Mouse (Mus musculus): ENCODE measurements around the gene 4933424G06Rik. TPM values are rescaled to one million over a fixed set of nuclear protein-coding genes. Genes with fewer than 3 reads are reported as not detected.
"Not testable (repeated sequence)": the region's sequence is repeated elsewhere in the genome, so short reads cannot be mapped to it uniquely, and the experiment has no call there.

4933424G06Rik gene
- 0.26 TPM in 1 of 2 replicates, not detected in the other for polyA plus RNA-seq (2015; fragmentation: Nextera tagmentation; extraction: Ambion mirVana)

DNA sequence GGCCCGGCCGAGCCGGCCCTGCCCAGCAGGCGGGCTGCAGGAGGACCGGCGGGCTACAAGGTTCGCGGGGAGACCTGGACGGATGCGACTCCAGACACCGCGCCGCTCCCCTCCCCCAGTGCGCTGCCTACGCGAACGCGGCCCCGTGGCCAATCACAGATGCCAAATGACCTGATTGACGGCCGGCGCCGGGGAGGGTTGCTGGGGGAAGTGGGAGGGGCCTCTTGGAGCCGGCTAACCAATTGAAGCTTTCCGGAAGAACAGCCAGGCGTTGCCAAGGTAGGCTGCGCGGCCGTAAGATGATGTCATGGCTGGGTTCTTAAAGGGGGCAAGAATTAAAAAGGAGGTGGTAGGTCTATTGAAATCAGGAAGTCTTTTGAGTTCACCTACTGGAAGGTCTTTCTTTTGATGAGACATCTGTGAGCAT, at the start of gene 4933424G06Rik:
TSS of gene 4933424G06Rik (plus strand) at position 296 of the 427 bp plus-strand sequence.
- under 1% methylated on average over 29 of the region's 29 CpGs for whole genome bisulfite sequencing
- ATAC-seq (ENCODE audit: low FRiP score, low TSS enrichment), result peak; percentile 96
- Histone ChIP-seq H3K27ac (ENCODE audit: low read length) (peak within 1 kb of the TSS; percentile 77), H3K4me3 (ENCODE audit: low read length) (peak within 1 kb of the TSS; percentile 99), H3K4me2 (replicated peaks; ENCODE audit: low read depth, low read length) (peak within 1 kb of the TSS; percentile 84), H3K4me1 (ENCODE audit: insufficient read depth, low read length) (peaks cover 13% of the 10 kb centered on the region), H3K27me3 (ENCODE audit: insufficient read depth, low read length) (no peaks in the 10 kb centered on the region), H3K36me3 (ENCODE audit: insufficient read depth, low read length) (peaks cover 9% of the 10 kb centered on the region), H3K9me3 (ENCODE audit: low read length) (no peaks in the 10 kb centered on the region), H3K9ac (replicated peaks; ENCODE audit: low read length) (peak within 1 kb of the TSS; percentile 93)

DNA sequence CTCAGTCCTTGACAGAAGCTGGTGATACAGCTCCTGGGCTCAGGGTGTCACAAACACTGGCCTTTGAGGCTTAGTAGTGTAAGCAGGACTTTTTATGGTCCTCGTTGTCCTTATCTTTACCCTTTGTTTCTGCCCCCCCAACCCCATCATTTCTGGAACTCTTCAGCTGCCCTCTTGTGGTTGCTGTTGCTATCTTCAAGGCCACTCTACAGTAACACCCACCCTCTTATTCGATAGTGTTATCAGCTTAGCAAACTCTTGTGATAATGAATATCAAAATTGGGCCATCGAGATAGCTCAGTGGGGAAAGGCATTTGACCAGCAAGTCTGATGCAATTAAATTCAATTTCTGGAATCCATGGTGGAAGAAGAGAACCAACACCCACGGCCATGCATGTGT, 45.5 kb upstream of the 4933424G06Rik start:
- no peak overlapping the region for H3K4me3 ChIP-seq (ENCODE audit: low read length)
- H3K4me1 ChIP-seq (ENCODE audit: insufficient read depth, low read length), result peaks cover 17% of the 10 kb centered on the region
- no peaks in the 10 kb centered on the region for H3K27me3 ChIP-seq (ENCODE audit: insufficient read depth, low read length)
- ATAC-seq (ENCODE audit: low FRiP score, low TSS enrichment), result no peak
- no peaks in the 10 kb centered on the region for H3K36me3 ChIP-seq (ENCODE audit: insufficient read depth, low read length)
- H3K9me3 ChIP-seq (ENCODE audit: low read length), result no peaks in the 10 kb centered on the region
- no peak overlapping the region for H3K9ac ChIP-seq (replicated peaks; ENCODE audit: low read length)
- H3K27ac ChIP-seq (ENCODE audit: low read length), result peak overlapping the region; percentile 82; the same call in 1 of the 2 replicates
- H3K4me2 ChIP-seq (replicated peaks; ENCODE audit: low read depth, low read length), result no peak overlapping the region
- WGBS, result 70% methylated on average over 4 of the region's 4 CpGs

DNA sequence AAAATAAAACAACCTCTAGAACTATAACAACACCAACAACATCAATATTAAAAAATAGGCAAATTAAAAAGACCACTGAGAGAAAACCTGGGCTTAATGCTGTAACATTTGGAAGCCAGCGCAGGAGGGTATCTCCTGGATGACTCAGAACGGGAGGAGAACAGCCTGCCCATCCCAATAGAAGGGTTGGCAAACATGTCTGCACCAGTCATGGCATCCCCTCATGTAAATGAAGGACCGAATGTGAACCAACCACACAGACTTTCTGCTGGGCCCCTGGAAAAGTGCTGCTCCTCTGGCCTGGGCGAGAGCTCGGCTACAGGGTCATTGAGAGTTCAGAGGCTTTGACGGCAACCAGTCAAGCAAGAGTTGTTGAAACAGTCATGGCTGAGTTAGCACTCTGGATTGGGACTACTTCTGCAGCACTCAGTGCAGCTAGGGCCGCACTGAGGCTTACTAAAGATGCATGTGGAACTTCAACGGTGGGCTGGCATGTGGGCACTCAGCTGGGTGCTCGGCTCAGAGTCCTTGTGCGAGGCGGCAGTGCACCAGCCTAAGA, 44.7 kb upstream of the 4933424G06Rik start:
- Histone ChIP-seq H3K27ac (ENCODE audit: low read length) (peak overlapping the region; percentile 82), H3K4me2 (replicated peaks; ENCODE audit: low read depth, low read length) (no peak overlapping the region), H3K4me1 (ENCODE audit: insufficient read depth, low read length) (peaks cover 17% of the 10 kb centered on the region), H3K9me3 (ENCODE audit: low read length) (no peaks in the 10 kb centered on the region), H3K9ac (replicated peaks; ENCODE audit: low read length) (no peak overlapping the region), H3K4me3 (ENCODE audit: low read length) (no peak overlapping the region), H3K36me3 (ENCODE audit: insufficient read depth, low read length) (no peaks in the 10 kb centered on the region), H3K27me3 (ENCODE audit: insufficient read depth, low read length) (no peaks in the 10 kb centered on the region)
- WGBS, result 40% methylated on average over 11 of the region's 11 CpGs
- ATAC-seq (ENCODE audit: low FRiP score, low TSS enrichment), result peak; percentile 91

DNA sequence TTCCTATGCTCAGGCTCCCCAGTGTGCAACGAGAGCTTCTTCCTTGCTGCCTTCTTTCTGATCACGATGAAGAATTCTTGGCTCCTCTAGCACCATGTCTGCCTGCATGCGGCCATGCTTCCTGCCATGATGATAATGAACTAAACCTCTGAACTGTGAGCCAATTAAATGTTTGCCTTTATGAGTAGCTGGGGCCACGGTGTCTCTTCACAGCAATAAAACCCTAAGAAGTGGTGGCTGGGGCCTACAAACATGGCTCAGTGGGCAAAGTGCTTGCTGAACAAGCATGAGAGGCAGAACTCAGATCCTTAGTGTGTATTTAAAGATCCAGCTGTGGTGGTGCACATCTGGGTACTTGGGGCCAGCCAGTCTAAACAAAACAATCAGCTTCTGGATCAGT, 44.0 kb upstream of the 4933424G06Rik start:
- Histone ChIP-seq H3K36me3 (ENCODE audit: insufficient read depth, low read length) (no peaks in the 10 kb centered on the region), H3K4me2 (replicated peaks; ENCODE audit: low read depth, low read length) (no peak overlapping the region), H3K9me3 (ENCODE audit: low read length) (no peaks in the 10 kb centered on the region), H3K9ac (replicated peaks; ENCODE audit: low read length) (no peak overlapping the region), H3K4me1 (ENCODE audit: insufficient read depth, low read length) (peaks cover 17% of the 10 kb centered on the region), H3K27ac (ENCODE audit: low read length) (peak overlapping the region; percentile 82), H3K27me3 (ENCODE audit: insufficient read depth, low read length) (no peaks in the 10 kb centered on the region), H3K4me3 (ENCODE audit: low read length) (no peak overlapping the region)
- ATAC-seq (ENCODE audit: low FRiP score, low TSS enrichment), result no peak
- WGBS, result 37% methylated on average over 4 of the region's 4 CpGs

DNA sequence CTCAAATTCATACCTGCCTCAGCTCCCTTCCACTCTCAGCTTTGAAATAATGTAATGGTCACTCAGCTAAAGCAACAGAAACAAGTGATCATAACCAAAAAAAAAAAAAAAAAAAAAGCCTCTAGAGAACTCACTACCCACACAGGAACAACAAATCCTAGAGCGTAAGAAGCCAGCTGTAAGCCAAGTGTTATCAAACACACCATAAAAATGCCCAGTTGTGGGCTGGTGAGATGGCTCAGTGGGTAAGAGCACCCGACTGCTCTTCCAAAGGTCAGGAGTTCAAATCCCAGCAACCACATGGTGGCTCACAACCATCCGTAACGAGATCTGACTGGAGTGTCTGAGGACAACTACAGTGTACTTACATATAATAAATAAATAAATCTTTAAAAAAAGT, 41.9 kb upstream of the 4933424G06Rik start:
- H3K27ac ChIP-seq (ENCODE audit: low read length); H3K9ac ChIP-seq (replicated peaks; ENCODE audit: low read length); H3K4me3 ChIP-seq (ENCODE audit: low read length); H3K36me3 ChIP-seq (ENCODE audit: insufficient read depth, low read length); H3K4me2 ChIP-seq (replicated peaks; ENCODE audit: low read depth, low read length); H3K27me3 ChIP-seq (ENCODE audit: insufficient read depth, low read length); H3K9me3 ChIP-seq (ENCODE audit: low read length); ATAC-seq (ENCODE audit: low FRiP score, low TSS enrichment): not testable (repeated sequence)
- WGBS, result 58% methylated on average over 4 of the region's 4 CpGs
- peaks cover 17% of the 10 kb centered on the region for H3K4me1 ChIP-seq (ENCODE audit: insufficient read depth, low read length)

DNA sequence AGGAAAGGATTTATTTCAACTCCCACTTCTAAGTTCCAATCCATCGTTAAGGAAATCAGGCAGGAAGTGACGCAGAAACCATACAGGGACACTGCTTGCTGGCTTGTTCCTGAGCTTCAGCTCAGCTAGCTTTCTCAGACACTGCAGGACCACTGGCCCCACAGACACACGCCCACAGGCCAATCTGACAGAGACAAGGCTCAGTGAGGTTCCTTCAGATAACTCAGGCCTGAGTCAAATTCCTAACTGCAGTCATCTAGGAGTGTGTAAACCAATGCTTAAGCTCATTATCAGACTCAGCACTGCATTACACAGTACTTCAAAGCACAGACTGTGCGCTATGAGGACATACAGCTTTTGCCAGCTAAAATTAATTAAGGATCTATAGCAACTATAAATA, 39.7 kb upstream of the 4933424G06Rik start:
- Histone ChIP-seq H3K4me3 (ENCODE audit: low read length) (no peak overlapping the region), H3K36me3 (ENCODE audit: insufficient read depth, low read length) (no peaks in the 10 kb centered on the region), H3K4me1 (ENCODE audit: insufficient read depth, low read length) (peaks cover 17% of the 10 kb centered on the region), H3K27me3 (ENCODE audit: insufficient read depth, low read length) (no peaks in the 10 kb centered on the region), H3K9me3 (ENCODE audit: low read length) (no peaks in the 10 kb centered on the region), H3K27ac (ENCODE audit: low read length) (no peak overlapping the region), H3K9ac (replicated peaks; ENCODE audit: low read length) (no peak overlapping the region), H3K4me2 (replicated peaks; ENCODE audit: low read depth, low read length) (no peak overlapping the region)
- no peak for ATAC-seq (ENCODE audit: low FRiP score, low TSS enrichment)
- WGBS, result 50% methylated on average over 4 of the region's 4 CpGs

DNA sequence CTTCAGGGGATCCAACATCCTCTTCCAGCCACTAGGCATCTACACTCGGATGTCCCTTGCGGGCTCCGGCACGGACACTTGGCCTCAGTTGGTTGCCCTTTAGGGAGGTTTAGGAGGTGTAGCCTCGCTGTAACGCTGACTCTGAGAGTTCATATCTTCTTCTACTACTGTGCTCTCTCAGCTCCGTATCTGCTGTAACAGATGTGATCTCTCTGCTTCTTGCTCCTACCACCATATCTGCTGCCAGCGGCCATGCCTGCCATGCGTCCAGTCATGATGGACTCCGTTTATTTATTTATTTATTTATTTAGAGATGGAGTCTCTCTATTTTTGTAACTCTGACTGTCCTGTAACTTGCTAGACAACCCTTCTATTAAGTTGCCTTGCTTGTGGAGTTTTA, 38.7 kb upstream of the 4933424G06Rik start:
- H3K4me2 ChIP-seq (replicated peaks; ENCODE audit: low read depth, low read length), result no peak overlapping the region
- H3K27ac ChIP-seq (ENCODE audit: low read length), result no peak overlapping the region
- no peak for ATAC-seq (ENCODE audit: low FRiP score, low TSS enrichment)
- WGBS, result 90% methylated on average over 10 of the region's 10 CpGs
- no peak overlapping the region for H3K9ac ChIP-seq (replicated peaks; ENCODE audit: low read length)
- no peaks in the 10 kb centered on the region for H3K27me3 ChIP-seq (ENCODE audit: insufficient read depth, low read length)
- no peaks in the 10 kb centered on the region for H3K36me3 ChIP-seq (ENCODE audit: insufficient read depth, low read length)
- peaks cover 7% of the 10 kb centered on the region for H3K4me1 ChIP-seq (ENCODE audit: insufficient read depth, low read length)
- no peaks in the 10 kb centered on the region for H3K9me3 ChIP-seq (ENCODE audit: low read length)
- H3K4me3 ChIP-seq (ENCODE audit: low read length), result no peak overlapping the region

DNA sequence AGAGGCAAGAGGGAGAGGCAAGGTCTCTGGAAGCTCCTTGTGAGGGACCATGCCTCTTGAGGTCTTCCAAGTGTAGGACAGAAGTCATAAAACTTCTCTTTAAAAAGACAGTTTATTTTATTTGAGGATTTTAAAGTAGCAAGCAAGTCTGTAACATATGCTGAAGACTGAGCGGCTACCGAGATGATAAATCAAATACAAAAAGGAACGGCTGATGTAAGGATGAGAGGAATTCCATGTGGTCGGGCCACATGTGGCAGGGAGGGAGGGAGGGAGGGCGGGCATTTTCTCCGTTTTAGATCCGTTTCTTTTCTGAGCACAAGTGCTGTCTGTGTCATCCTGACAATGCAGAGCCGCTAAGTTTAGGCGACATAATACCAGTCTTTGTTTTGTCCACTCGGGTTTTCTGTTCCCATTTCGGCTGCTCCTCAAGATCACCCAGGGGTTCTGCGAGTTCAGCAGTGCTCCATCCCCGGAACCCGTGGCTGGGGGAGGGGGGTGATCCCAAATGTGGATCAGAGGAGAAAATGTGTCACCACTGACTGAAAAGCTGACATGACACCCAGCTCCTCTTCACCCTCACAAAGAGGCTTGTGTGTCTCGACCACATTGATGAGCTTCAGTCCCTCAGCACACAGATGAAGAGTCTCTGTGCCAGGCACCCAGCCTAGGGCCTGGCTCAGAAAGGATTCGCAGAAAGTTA, 37.1 kb upstream of the 4933424G06Rik start:
- no peaks in the 10 kb centered on the region for H3K9me3 ChIP-seq (ENCODE audit: low read length)
- 43% methylated on average over 16 of the region's 16 CpGs for WGBS
- no peak overlapping the region for H3K4me3 ChIP-seq (ENCODE audit: low read length)
- no peak overlapping the region for H3K9ac ChIP-seq (replicated peaks; ENCODE audit: low read length)
- H3K36me3 ChIP-seq (ENCODE audit: insufficient read depth, low read length), result no peaks in the 10 kb centered on the region
- ATAC-seq (ENCODE audit: low FRiP score, low TSS enrichment), result no peak
- no peaks in the 10 kb centered on the region for H3K27me3 ChIP-seq (ENCODE audit: insufficient read depth, low read length)
- peaks cover 7% of the 10 kb centered on the region; the same call in 1 of the 2 replicates for H3K4me1 ChIP-seq (ENCODE audit: insufficient read depth, low read length)
- no peak overlapping the region for H3K27ac ChIP-seq (ENCODE audit: low read length)
- no peak overlapping the region for H3K4me2 ChIP-seq (replicated peaks; ENCODE audit: low read depth, low read length)

DNA sequence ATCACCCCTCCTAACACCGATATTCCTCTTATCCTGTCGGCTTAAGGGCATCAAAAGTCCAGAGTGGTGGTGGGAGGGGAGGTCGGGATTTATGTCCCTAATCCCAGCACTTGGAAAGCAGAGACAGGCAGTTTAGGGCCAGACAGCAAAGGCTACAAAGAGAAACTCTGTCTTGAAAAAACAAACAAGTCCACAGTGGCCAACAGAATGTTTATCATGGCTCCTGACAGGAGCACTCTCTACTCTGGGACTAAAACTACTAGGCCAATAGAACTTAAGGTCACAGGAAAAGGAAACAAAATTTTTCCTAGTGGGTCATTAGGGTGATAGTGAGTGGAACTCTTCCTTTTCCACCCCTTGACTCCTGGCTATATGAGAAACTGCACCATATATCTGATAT, 35.0 kb upstream of the 4933424G06Rik start:
- H3K4me1 ChIP-seq (ENCODE audit: insufficient read depth, low read length), result peaks cover 7% of the 10 kb centered on the region; the same call in 1 of the 2 replicates
- no peaks in the 10 kb centered on the region for H3K9me3 ChIP-seq (ENCODE audit: low read length)
- no peak overlapping the region for H3K9ac ChIP-seq (replicated peaks; ENCODE audit: low read length)
- H3K4me2 ChIP-seq (replicated peaks; ENCODE audit: low read depth, low read length), result no peak overlapping the region
- no peaks in the 10 kb centered on the region for H3K36me3 ChIP-seq (ENCODE audit: insufficient read depth, low read length)
- H3K27ac ChIP-seq (ENCODE audit: low read length), result 0 out of 2 replicates have a peak overlapping the region, but pooled peaks have one; percentile 17
- ATAC-seq (ENCODE audit: low FRiP score, low TSS enrichment), result no peak
- H3K27me3 ChIP-seq (ENCODE audit: insufficient read depth, low read length), result no peaks in the 10 kb centered on the region
- 3% methylated on average over 3 of the region's 3 CpGs for WGBS
- H3K4me3 ChIP-seq (ENCODE audit: low read length), result no peak overlapping the region

DNA sequence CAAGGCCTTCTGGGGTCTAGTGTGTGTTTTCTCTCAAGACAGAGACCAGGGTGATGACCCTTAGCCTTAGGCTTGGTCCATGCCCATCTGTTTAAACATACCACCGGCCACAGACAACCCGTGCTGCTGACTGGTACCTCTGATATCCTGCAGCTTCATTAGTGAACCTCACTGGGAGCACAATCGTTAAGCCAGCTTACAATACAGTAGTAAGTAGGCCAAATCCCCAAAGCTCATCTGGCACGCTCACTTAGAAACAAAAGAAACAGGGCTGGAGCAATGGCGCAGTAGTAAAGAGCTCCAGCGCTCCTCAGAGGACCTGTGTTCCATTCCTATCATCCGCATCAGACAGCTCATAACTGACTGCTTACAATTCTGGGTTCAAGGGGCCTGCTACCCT, 29.1 kb upstream of the 4933424G06Rik start:
- Histone ChIP-seq H3K4me2 (replicated peaks; ENCODE audit: low read depth, low read length) (no peak overlapping the region), H3K36me3 (ENCODE audit: insufficient read depth, low read length) (no peaks in the 10 kb centered on the region), H3K9ac (replicated peaks; ENCODE audit: low read length) (no peak overlapping the region), H3K4me1 (ENCODE audit: insufficient read depth, low read length) (0 out of 2 replicates have a peak, but pooled peaks cover 3% of the 10 kb centered on the region), H3K9me3 (ENCODE audit: low read length) (no peaks in the 10 kb centered on the region), H3K4me3 (ENCODE audit: low read length) (no peak overlapping the region), H3K27me3 (ENCODE audit: insufficient read depth, low read length) (no peaks in the 10 kb centered on the region), H3K27ac (ENCODE audit: low read length) (no peak overlapping the region)
- WGBS, result 79% methylated on average over 7 of the region's 7 CpGs
- no peak for ATAC-seq (ENCODE audit: low FRiP score, low TSS enrichment)
